Mouse (Mus musculus): ENCODE data around the gene Grik2. TPM values are rescaled to one million over a fixed set of nuclear protein-coding genes. Genes with fewer than 3 reads are reported as not detected.

The Grik2 gene
- polyA plus RNA-seq, 1 experiment from 2014 or later: 1.3 TPM

GRCm38 (mm10) chr10:49473613-49474012, 315.0 kb downstream of the Grik2 start:
- no peak for ATAC-seq (ENCODE audit: low FRiP score, low TSS enrichment)
- no peak overlapping the region for H3K4me2 ChIP-seq (replicated peaks; ENCODE audit: low read depth)
- H3K36me3 ChIP-seq (ENCODE audit: control insufficient read depth, insufficient read depth, low read length): no peaks in the 10 kb centered on the region
- H3K4me3 ChIP-seq (ENCODE audit: low read depth, low read length): no peak overlapping the region
- no peak for DNase-seq (ENCODE audit: low spot score)
- no peaks in the 10 kb centered on the region for H3K27me3 ChIP-seq (ENCODE audit: control insufficient read depth, insufficient read depth, low read length)
- no peak overlapping the region for H3K27ac ChIP-seq (replicated peaks)
- no peak overlapping the region for H3K9ac ChIP-seq (ENCODE audit: low read length)
- TF ChIP-seq EP300 (optimal IDR thresholded peaks at IDR 0.05) (no peak), CTCF (IDR thresholded peaks at IDR 0.05; ENCODE audit: low read depth) (no peak)
- H3K9me3 ChIP-seq (ENCODE audit: control insufficient read depth, low read length): no peaks in the 10 kb centered on the region
- H3K4me1 ChIP-seq (replicated peaks; ENCODE audit: control insufficient read depth, insufficient read depth): no peaks in the 10 kb centered on the region

GRCm38 (mm10) chr10:49456791-49457190, 331.8 kb downstream of the Grik2 start:
- Histone ChIP-seq H3K9ac (ENCODE audit: low read length) (no peak overlapping the region), H3K27ac (replicated peaks) (no peak overlapping the region), H3K27me3 (ENCODE audit: control insufficient read depth, insufficient read depth, low read length) (no peaks in the 10 kb centered on the region), H3K4me3 (ENCODE audit: low read depth, low read length) (no peak overlapping the region), H3K4me2 (replicated peaks; ENCODE audit: low read depth) (no peak overlapping the region), H3K4me1 (replicated peaks; ENCODE audit: control insufficient read depth, insufficient read depth) (no peaks in the 10 kb centered on the region), H3K36me3 (ENCODE audit: control insufficient read depth, insufficient read depth, low read length) (no peaks in the 10 kb centered on the region), H3K9me3 (ENCODE audit: control insufficient read depth, low read length) (no peaks in the 10 kb centered on the region)
- DNase-seq (ENCODE audit: low spot score): no peak
- TF ChIP-seq CTCF (IDR thresholded peaks at IDR 0.05; ENCODE audit: low read depth) (no peak), EP300 (optimal IDR thresholded peaks at IDR 0.05) (no peak)
- ATAC-seq (ENCODE audit: low FRiP score, low TSS enrichment): no peak
- WGBS: 79% methylated on average over 2 of the region's 2 CpGs

GRCm38 (mm10) chr10:49453535-49453934, 335.0 kb downstream of the Grik2 start:
- no peaks in the 10 kb centered on the region for H3K36me3 ChIP-seq (ENCODE audit: control insufficient read depth, insufficient read depth, low read length)
- no peaks in the 10 kb centered on the region for H3K9me3 ChIP-seq (ENCODE audit: control insufficient read depth, low read length)
- H3K4me2 ChIP-seq (replicated peaks; ENCODE audit: low read depth): no peak overlapping the region
- TF ChIP-seq EP300 (optimal IDR thresholded peaks at IDR 0.05) (no peak), CTCF (IDR thresholded peaks at IDR 0.05; ENCODE audit: low read depth) (no peak)
- no peaks in the 10 kb centered on the region for H3K4me1 ChIP-seq (replicated peaks; ENCODE audit: control insufficient read depth, insufficient read depth)
- no peaks in the 10 kb centered on the region for H3K27me3 ChIP-seq (ENCODE audit: control insufficient read depth, insufficient read depth, low read length)
- ATAC-seq (ENCODE audit: low FRiP score, low TSS enrichment) (no peak), DNase-seq (ENCODE audit: low spot score) (no peak)
- no peak overlapping the region for H3K27ac ChIP-seq (replicated peaks)
- H3K9ac ChIP-seq (ENCODE audit: low read length): no peak overlapping the region
- no peak overlapping the region for H3K4me3 ChIP-seq (ENCODE audit: low read depth, low read length)

GRCm38 (mm10) chr10:49441369-49441768, 347.2 kb downstream of the Grik2 start:
- no peaks in the 10 kb centered on the region for H3K9me3 ChIP-seq (ENCODE audit: control insufficient read depth, low read length)
- 47% methylated on average over 1 of the region's 1 CpGs for WGBS
- H3K4me1 ChIP-seq (replicated peaks; ENCODE audit: control insufficient read depth, insufficient read depth): no peaks in the 10 kb centered on the region
- no peaks in the 10 kb centered on the region for H3K27me3 ChIP-seq (ENCODE audit: control insufficient read depth, insufficient read depth, low read length)
- H3K36me3 ChIP-seq (ENCODE audit: control insufficient read depth, insufficient read depth, low read length): no peaks in the 10 kb centered on the region
- no peak overlapping the region for H3K4me3 ChIP-seq (ENCODE audit: low read depth, low read length)
- TF ChIP-seq EP300 (optimal IDR thresholded peaks at IDR 0.05) (no peak), CTCF (IDR thresholded peaks at IDR 0.05; ENCODE audit: low read depth) (no peak)
- DNase-seq (ENCODE audit: low spot score) (no peak), ATAC-seq (ENCODE audit: low FRiP score, low TSS enrichment) (no peak)
- H3K4me2 ChIP-seq (replicated peaks; ENCODE audit: low read depth): no peak overlapping the region
- no peak overlapping the region for H3K27ac ChIP-seq (replicated peaks)
- no peak overlapping the region for H3K9ac ChIP-seq (ENCODE audit: low read length)

GRCm38 (mm10) chr10:49437057-49437456, 351.5 kb downstream of the Grik2 start:
- no peak overlapping the region for H3K27ac ChIP-seq (replicated peaks)
- DNase-seq (ENCODE audit: low spot score) (no peak), ATAC-seq (ENCODE audit: low FRiP score, low TSS enrichment) (no peak)
- H3K9ac ChIP-seq (ENCODE audit: low read length): no peak overlapping the region
- 68% methylated on average over 2 of the region's 2 CpGs for WGBS
- no peak overlapping the region for H3K4me2 ChIP-seq (replicated peaks; ENCODE audit: low read depth)
- H3K36me3 ChIP-seq (ENCODE audit: control insufficient read depth, insufficient read depth, low read length): no peaks in the 10 kb centered on the region
- H3K4me3 ChIP-seq (ENCODE audit: low read depth, low read length): no peak overlapping the region
- H3K4me1 ChIP-seq (replicated peaks; ENCODE audit: control insufficient read depth, insufficient read depth): no peaks in the 10 kb centered on the region
- TF ChIP-seq EP300 (optimal IDR thresholded peaks at IDR 0.05) (no peak), CTCF (IDR thresholded peaks at IDR 0.05; ENCODE audit: low read depth) (no peak)
- H3K27me3 ChIP-seq (ENCODE audit: control insufficient read depth, insufficient read depth, low read length): no peaks in the 10 kb centered on the region
- H3K9me3 ChIP-seq (ENCODE audit: control insufficient read depth, low read length): no peaks in the 10 kb centered on the region

GRCm38 (mm10) chr10:49436301-49436700, 352.3 kb downstream of the Grik2 start:
- no peak for ATAC-seq (ENCODE audit: low FRiP score, low TSS enrichment)
- no peak for DNase-seq (ENCODE audit: low spot score)
- no peak overlapping the region for H3K4me3 ChIP-seq (ENCODE audit: low read depth, low read length)
- no peak overlapping the region for H3K9ac ChIP-seq (ENCODE audit: low read length)
- no peaks in the 10 kb centered on the region for H3K27me3 ChIP-seq (ENCODE audit: control insufficient read depth, insufficient read depth, low read length)
- H3K9me3 ChIP-seq (ENCODE audit: control insufficient read depth, low read length): no peaks in the 10 kb centered on the region
- no peak overlapping the region for H3K4me2 ChIP-seq (replicated peaks; ENCODE audit: low read depth)
- WGBS: 75% methylated on average over 2 of the region's 2 CpGs
- H3K27ac ChIP-seq (replicated peaks): no peak overlapping the region
- TF ChIP-seq EP300 (optimal IDR thresholded peaks at IDR 0.05) (no peak), CTCF (IDR thresholded peaks at IDR 0.05; ENCODE audit: low read depth) (no peak)
- H3K4me1 ChIP-seq (replicated peaks; ENCODE audit: control insufficient read depth, insufficient read depth): no peaks in the 10 kb centered on the region
- no peaks in the 10 kb centered on the region for H3K36me3 ChIP-seq (ENCODE audit: control insufficient read depth, insufficient read depth, low read length)
